Mouse (Mus musculus): Measurements from ENCODE around the gene Cdh12. TPM values are rescaled to one million over a fixed set of nuclear protein-coding genes. Genes with fewer than 3 reads are reported as not detected.
A peak's percentile ranks its signal among the peaks of the same experiment; 100 is the strongest.
"Not testable (repeated sequence)": the region's sequence is repeated elsewhere in the genome, so short reads cannot be mapped to it uniquely, and the experiment has no call there.

Gene Cdh12
- polyA plus RNA-seq, 1 experiment from 2014 or later, result 1.2 TPM

DNA sequence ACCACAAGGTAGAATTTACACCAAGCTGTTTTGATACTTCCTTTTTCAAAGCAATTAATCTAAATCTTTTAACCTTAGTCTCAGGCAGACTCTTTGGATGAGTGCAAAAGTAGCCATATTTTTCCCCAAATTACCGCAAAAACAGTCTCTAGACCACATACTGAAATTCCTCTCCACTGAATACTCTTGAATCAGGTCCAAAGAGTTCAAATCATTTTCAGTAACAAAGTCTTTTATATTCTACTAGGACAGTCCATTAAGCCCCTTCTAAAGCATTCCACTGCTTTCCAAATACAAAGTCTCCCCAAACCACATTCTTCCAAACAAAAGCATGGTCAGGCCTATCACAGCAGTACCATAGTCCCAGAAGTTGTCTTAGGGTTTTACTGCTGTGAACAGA lies 848.0 kb downstream of the Cdh12 start:
- no peak overlapping the region for H3K9ac ChIP-seq (replicated peaks)
- no peaks in the 10 kb centered on the region for H3K9me3 ChIP-seq
- no peaks in the 10 kb centered on the region for H3K27me3 ChIP-seq
- no peak overlapping the region for H3K4me2 ChIP-seq (replicated peaks)
- H3K4me1 ChIP-seq, result no peaks in the 10 kb centered on the region
- no peaks in the 10 kb centered on the region for H3K36me3 ChIP-seq
- no peak overlapping the region for H3K27ac ChIP-seq (replicated peaks)
- 85% methylated on average over 1 of the region's 1 CpGs for WGBS
- H3K4me3 ChIP-seq, result no peak overlapping the region
- no peak for ATAC-seq (ENCODE audit: low FRiP score, low read depth)

DNA sequence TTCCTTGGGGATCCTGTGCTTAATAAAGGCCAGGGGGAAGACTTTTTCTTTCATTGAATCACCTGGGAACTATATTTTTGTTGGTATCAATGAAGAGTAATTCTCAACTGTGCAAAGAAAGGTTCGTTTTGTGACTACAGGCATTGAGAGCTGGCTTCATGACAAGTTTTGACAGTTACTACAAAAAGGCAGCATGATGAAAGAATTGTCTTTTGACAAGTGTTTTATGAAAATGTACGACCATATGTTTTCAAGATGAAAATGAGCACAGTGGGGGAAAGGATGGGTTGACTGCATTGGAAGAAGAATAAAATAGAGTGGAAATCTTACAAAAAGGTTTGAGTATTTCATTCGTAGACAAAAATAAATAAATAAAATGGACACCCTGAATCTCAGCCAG lies 866.4 kb downstream of the Cdh12 start:
- H3K27me3 ChIP-seq, result no peaks in the 10 kb centered on the region
- no peak overlapping the region for H3K4me2 ChIP-seq (replicated peaks)
- H3K27ac ChIP-seq (replicated peaks), result no peak overlapping the region
- no peaks in the 10 kb centered on the region for H3K36me3 ChIP-seq
- WGBS, result 78% methylated on average over 3 of the region's 3 CpGs
- H3K9ac ChIP-seq (replicated peaks), result no peak overlapping the region
- no peaks in the 10 kb centered on the region for H3K4me1 ChIP-seq
- no peaks in the 10 kb centered on the region for H3K9me3 ChIP-seq
- no peak overlapping the region for H3K4me3 ChIP-seq
- no peak for ATAC-seq (ENCODE audit: low FRiP score, low read depth)

DNA sequence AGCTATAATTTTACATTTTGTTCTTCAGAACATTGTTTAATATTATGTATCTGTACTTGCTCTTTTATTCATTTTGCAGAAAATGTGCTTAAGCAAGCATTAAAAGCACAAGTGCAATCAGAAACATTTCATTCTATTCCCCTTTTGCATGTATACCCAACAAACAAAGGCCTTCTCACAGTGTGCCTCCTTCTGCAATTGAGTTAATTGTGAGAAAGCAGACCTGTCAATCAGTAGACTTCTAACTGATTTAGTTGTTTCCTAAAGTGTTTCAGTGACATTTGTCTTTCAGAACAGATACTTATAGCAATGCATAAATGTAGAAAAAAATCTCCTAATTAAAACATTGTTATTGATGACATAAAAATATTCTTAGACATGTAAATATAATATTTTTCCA lies 894.8 kb downstream of the Cdh12 start:
- H3K4me2 ChIP-seq (replicated peaks), result no peak overlapping the region
- H3K27me3 ChIP-seq, result no peaks in the 10 kb centered on the region
- no peaks in the 10 kb centered on the region for H3K4me1 ChIP-seq
- no peaks in the 10 kb centered on the region for H3K9me3 ChIP-seq
- H3K27ac ChIP-seq (replicated peaks), result no peak overlapping the region
- H3K9ac ChIP-seq (replicated peaks), result no peak overlapping the region
- no peak overlapping the region for H3K4me3 ChIP-seq
- ATAC-seq (ENCODE audit: low FRiP score, low read depth), result peak; percentile 46; the same call in 1 of the 2 replicates
- H3K36me3 ChIP-seq, result no peaks in the 10 kb centered on the region

DNA sequence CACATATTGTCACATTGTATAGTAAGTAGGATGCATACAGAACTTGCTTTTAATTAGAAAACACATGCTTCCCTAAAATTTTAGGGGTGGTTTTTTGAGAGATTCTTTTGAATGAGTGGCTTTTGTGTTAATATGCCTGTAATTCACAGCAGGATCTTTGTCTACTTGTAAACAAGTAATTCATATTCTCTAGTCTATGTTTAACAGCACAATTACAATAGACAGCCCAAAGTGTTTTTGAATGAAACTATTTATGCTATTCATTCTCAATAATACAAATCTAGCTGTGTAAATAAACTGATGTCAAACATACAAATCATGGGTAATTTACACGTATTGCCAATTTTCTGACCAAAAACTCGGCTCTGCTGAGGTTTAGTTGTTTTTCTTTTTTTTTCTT lies 895.3 kb downstream of the Cdh12 start:
- H3K4me2 ChIP-seq (replicated peaks), result no peak overlapping the region
- H3K4me3 ChIP-seq, result no peak overlapping the region
- no peaks in the 10 kb centered on the region for H3K36me3 ChIP-seq
- H3K9me3 ChIP-seq, result no peaks in the 10 kb centered on the region
- H3K27me3 ChIP-seq, result no peaks in the 10 kb centered on the region
- H3K9ac ChIP-seq (replicated peaks), result no peak overlapping the region
- WGBS, result 24% methylated on average over 2 of the region's 2 CpGs
- no peak overlapping the region for H3K27ac ChIP-seq (replicated peaks)
- no peaks in the 10 kb centered on the region for H3K4me1 ChIP-seq
- peak; percentile 39 for ATAC-seq (ENCODE audit: low FRiP score, low read depth)

DNA sequence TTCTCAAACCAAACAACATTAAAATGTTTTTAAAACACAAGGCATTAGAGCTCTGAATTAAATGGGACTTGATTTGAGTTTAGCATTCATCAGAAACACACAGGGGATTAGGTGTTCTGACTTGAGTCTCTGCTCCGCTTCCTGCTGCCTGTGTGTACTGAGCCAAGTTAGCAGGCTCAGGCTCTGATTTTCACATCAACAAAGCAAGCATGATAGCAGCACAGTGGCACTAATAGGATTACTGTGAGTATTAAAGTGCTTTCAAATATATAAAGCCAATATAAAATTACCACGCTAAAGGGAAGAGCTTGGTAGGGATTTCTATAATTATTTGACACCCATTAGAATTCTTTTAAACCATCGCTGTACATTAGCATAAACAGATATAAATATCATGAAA lies 895.7 kb downstream of the Cdh12 start:
- Histone ChIP-seq H3K4me3 (no peak overlapping the region), H3K27ac (replicated peaks) (no peak overlapping the region), H3K36me3 (no peaks in the 10 kb centered on the region), H3K4me1 (no peaks in the 10 kb centered on the region), H3K4me2 (replicated peaks) (no peak overlapping the region), H3K27me3 (no peaks in the 10 kb centered on the region), H3K9me3 (no peaks in the 10 kb centered on the region), H3K9ac (replicated peaks) (no peak overlapping the region)
- WGBS, result 23% methylated on average over 3 of the region's 3 CpGs
- ATAC-seq (ENCODE audit: low FRiP score, low read depth), result peak; percentile 96

DNA sequence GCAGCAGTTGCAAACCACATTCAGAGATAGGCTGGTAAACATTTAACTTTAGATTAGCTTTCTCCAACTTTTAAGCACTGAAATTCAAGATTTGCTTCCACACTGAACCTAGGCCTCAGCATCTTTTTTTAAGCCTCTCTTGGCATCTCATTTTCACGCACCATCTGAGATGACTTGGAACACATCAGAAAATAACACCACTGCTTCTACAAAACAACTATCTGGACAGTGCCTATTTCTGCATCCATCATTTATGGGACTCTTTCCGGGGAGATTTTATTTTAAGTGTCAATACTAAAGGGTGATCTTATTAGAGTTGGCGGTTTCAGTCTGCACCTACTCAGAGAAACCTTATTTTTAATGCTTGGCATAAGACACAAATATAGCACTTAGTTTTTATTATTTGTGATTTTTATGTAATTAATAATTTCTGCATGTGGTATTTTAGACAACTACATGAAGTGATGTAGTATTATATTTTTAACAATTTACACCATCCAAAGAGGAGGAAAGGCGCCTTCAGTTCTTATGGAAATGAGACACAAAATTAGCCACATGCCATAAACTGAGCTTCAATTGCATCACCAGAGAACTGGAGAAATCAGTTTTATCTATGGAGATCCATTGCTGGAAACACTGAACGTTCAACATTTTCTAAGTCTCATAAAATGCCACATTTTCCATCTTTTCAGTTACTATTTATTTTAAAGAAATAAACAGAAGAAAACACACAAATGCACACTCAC lies 906.5 kb downstream of the Cdh12 start:
- Histone ChIP-seq H3K27ac (replicated peaks) (no peak overlapping the region), H3K9ac (replicated peaks) (no peak overlapping the region), H3K9me3 (no peaks in the 10 kb centered on the region), H3K4me2 (replicated peaks) (no peak overlapping the region), H3K27me3 (no peaks in the 10 kb centered on the region), H3K4me3 (no peak overlapping the region), H3K36me3 (no peaks in the 10 kb centered on the region), H3K4me1 (no peaks in the 10 kb centered on the region)
- WGBS, result 87% methylated on average over 5 of the region's 5 CpGs
- no peak for ATAC-seq (ENCODE audit: low FRiP score, low read depth)

DNA sequence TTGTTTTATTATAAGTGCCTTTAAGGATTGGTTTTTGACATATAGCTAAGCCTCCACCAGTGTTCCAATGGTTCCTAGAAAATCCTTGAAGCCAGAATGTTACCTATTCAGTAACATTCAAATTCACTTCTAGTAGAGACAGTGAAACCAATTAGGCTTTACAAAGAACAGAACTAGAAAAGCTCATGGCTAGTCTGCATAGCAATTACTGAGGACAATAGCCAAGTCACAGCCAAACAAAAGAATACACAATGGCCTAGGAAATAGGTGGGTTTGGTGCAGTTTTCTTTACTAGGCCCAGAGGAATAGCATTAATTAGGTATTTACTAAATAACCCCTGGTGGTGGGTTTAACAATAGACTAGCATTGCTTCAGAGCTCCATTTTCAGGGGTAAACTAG lies 917.3 kb downstream of the Cdh12 start:
- no peaks in the 10 kb centered on the region for H3K9me3 ChIP-seq
- ATAC-seq (ENCODE audit: low FRiP score, low read depth), result no peak
- H3K36me3 ChIP-seq, result no peaks in the 10 kb centered on the region
- H3K27me3 ChIP-seq, result no peaks in the 10 kb centered on the region
- no peaks in the 10 kb centered on the region for H3K4me1 ChIP-seq
- no peak overlapping the region for H3K4me2 ChIP-seq (replicated peaks)
- H3K27ac ChIP-seq (replicated peaks), result no peak overlapping the region
- no peak overlapping the region for H3K4me3 ChIP-seq
- no peak overlapping the region for H3K9ac ChIP-seq (replicated peaks)

DNA sequence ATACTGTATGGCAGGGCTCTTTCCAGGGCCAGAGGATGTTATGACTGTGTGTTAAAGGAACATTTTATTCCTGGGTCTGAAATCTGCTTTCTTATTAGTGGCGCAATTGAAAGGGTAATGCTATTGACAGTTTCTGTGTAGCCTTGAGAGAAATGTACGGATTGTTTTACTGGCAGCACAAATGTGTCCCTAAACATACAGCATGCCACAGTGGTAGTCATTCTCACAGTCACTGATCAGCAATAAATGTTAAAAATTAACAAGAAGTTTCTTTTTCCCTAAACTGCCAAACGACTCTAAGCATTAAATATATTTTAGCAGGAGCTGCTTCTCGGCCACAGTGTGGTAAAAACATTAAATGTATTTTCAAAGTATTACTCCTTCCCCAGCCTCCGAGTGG lies 926.4 kb downstream of the Cdh12 start:
- H3K4me2 ChIP-seq (replicated peaks), result no peak overlapping the region
- no peak overlapping the region for H3K27ac ChIP-seq (replicated peaks)
- no peaks in the 10 kb centered on the region for H3K9me3 ChIP-seq
- no peak overlapping the region for H3K4me3 ChIP-seq
- no peak for ATAC-seq (ENCODE audit: low FRiP score, low read depth)
- H3K27me3 ChIP-seq, result no peaks in the 10 kb centered on the region
- WGBS, result 88% methylated on average over 5 of the region's 5 CpGs
- H3K9ac ChIP-seq (replicated peaks), result no peak overlapping the region
- no peaks in the 10 kb centered on the region for H3K36me3 ChIP-seq
- no peaks in the 10 kb centered on the region for H3K4me1 ChIP-seq

DNA sequence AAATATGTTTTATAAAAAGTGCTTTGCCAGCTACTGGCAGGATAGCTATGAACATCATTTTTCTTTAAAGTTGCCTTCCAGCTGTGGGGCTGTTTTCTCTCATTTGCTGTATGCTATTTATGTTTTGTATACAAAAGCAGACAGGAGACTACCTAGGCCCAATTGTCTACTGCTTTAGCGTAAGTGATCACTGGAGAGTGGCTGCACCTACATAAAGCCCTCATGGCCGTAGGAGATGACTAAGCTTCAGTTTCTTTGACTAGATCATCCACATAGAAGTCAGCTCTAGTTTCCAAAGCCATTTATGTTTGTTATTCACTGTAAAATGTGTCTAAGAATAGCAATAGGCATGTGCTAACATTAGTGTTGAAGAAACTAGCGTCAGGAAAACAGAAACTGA lies 926.8 kb downstream of the Cdh12 start:
- Histone ChIP-seq H3K27ac (replicated peaks) (no peak overlapping the region), H3K27me3 (no peaks in the 10 kb centered on the region), H3K9me3 (no peaks in the 10 kb centered on the region), H3K9ac (replicated peaks) (no peak overlapping the region), H3K4me1 (no peaks in the 10 kb centered on the region), H3K4me3 (no peak overlapping the region), H3K36me3 (no peaks in the 10 kb centered on the region), H3K4me2 (replicated peaks) (no peak overlapping the region)
- no peak for ATAC-seq (ENCODE audit: low FRiP score, low read depth)
- 83% methylated on average over 3 of the region's 3 CpGs for WGBS

DNA sequence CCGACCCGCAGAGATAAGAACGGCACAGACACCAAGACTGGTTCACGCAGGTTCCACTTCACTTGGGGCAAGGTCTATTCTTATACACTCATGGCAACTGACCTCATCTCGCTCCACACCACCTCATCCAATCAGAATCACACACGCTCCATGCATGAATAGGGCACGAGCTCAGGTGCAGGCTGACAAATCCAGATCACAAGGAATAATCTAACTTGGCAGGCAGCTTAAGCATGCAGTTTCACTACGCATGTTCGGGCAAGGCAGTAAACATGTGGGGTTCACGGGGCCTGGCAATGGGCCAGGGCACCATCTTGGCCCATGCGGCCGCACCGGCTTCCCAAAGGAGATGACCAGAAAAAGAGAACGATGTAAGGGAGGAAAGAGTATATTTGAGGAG lies 942.4 kb downstream of the Cdh12 start:
- H3K27me3 ChIP-seq; H3K4me3 ChIP-seq; H3K9me3 ChIP-seq; H3K36me3 ChIP-seq; ATAC-seq (ENCODE audit: low FRiP score, low read depth); H3K9ac ChIP-seq (replicated peaks); H3K4me2 ChIP-seq (replicated peaks); H3K27ac ChIP-seq (replicated peaks); H3K4me1 ChIP-seq: not testable (repeated sequence)
- 89% methylated on average over 14 of the region's 14 CpGs for WGBS

DNA sequence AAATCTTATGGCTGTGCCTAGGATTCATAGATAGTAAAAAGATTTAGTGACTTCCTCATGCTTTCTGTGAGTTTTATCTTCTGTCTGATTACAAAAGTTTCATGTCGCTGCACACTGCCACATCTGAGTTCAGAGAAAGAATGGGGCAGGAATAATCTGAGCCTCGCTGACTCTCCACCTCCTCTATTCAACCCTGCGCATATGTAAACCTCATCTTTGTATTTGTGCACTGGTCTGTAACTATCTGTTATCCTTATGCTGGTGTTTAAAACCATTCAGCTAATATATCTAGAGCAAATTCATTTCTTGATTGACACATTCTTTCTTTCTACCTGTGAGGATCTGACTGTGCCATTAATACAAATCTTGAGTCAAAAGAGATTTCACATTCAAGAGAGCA lies 944.0 kb downstream of the Cdh12 start:
- no peak; the same call in 1 of the 2 replicates for ATAC-seq (ENCODE audit: low FRiP score, low read depth)
- 24% methylated on average over 3 of the region's 3 CpGs for WGBS

DNA sequence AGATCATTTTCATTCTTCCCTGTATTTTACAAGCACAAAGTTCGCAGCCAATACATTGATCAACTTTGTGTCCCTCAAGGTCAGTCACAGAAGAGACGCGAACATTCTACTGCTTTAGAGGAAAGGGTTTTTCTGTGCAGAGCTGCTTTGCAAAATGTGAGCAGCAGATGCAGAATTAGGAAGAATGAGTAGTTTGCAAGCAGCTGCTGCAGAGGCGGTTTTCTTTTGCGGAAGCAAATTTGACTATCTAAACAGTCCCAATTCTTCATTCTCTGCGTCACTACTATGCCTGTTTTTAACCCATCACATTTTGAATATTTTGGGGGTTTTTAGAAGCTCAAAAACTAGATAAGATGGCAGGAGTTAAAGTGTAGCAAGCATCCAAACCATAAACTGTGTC lies 956.1 kb downstream of the Cdh12 start:
- Histone ChIP-seq H3K27ac (replicated peaks) (no peak overlapping the region), H3K27me3 (no peaks in the 10 kb centered on the region), H3K4me3 (no peak overlapping the region), H3K36me3 (no peaks in the 10 kb centered on the region), H3K4me1 (no peaks in the 10 kb centered on the region), H3K9ac (replicated peaks) (no peak overlapping the region), H3K9me3 (no peaks in the 10 kb centered on the region), H3K4me2 (replicated peaks) (no peak overlapping the region)
- ATAC-seq (ENCODE audit: low FRiP score, low read depth), result no peak
- WGBS, result 74% methylated on average over 6 of the region's 6 CpGs

More for the DNA sequence above, 944.0 kb downstream of the Cdh12 start:
- Histone ChIP-seq H3K4me3 (no peak overlapping the region), H3K27me3 (no peaks in the 10 kb centered on the region), H3K27ac (replicated peaks) (no peak overlapping the region), H3K9me3 (no peaks in the 10 kb centered on the region), H3K9ac (replicated peaks) (no peak overlapping the region), H3K4me2 (replicated peaks) (no peak overlapping the region), H3K4me1 (peaks cover 3% of the 10 kb centered on the region; the same call in 1 of the 2 replicates), H3K36me3 (no peaks in the 10 kb centered on the region)
